Mouse (Mus musculus): ENCODE data around the gene Plxnd1.

The Plxnd1 gene

GRCm38 (mm10) chr6:115985622-115986021, 9.2 kb downstream of the Plxnd1 start:
- intact Hi-C loops (cut with DNase I): no loop called here

GRCm38 (mm10) chr6:115984580-115984979, 10.2 kb downstream of the Plxnd1 start:
- intact Hi-C loops (cut with DNase I): no loop called here

GRCm38 (mm10) chr6:115983306-115984038, 11.3 kb downstream of the Plxnd1 start:
- intact Hi-C loops (cut with DNase I): no loop called here

- intact Hi-C loops (cut with DNase I): no loop called here
Measured at GRCm38 (mm10) chr6:115982889-115983288, 11.9 kb downstream of the Plxnd1 start.

GRCm38 (mm10) chr6:115978596-115978995, 16.2 kb downstream of the Plxnd1 start:
- intact Hi-C loops (cut with DNase I): no loop called here

- intact Hi-C loops (cut with DNase I): no loop called here
Measured at GRCm38 (mm10) chr6:115977810-115978209, 17.0 kb downstream of the Plxnd1 start.

GRCm38 (mm10) chr6:115975606-115976005, 19.2 kb downstream of the Plxnd1 start:
- intact Hi-C loops (cut with DNase I): no loop called here

GRCm38 (mm10) chr6:115973881-115974662, 20.7 kb downstream of the Plxnd1 start:
- intact Hi-C loops (cut with DNase I): no loop called here

- intact Hi-C loops (cut with DNase I): no loop called here
Measured at GRCm38 (mm10) chr6:115973139-115973875, 21.5 kb downstream of the Plxnd1 start.

- intact Hi-C loops (cut with DNase I): no loop called here
Measured at GRCm38 (mm10) chr6:115972083-115972764, 22.6 kb downstream of the Plxnd1 start.

- intact Hi-C loops (cut with DNase I): no loop called here
Measured at GRCm38 (mm10) chr6:115971273-115972060, 23.3 kb downstream of the Plxnd1 start.

GRCm38 (mm10) chr6:115969952-115970351, 24.9 kb downstream of the Plxnd1 start:
- intact Hi-C loops (cut with DNase I): no loop called here

GRCm38 (mm10) chr6:115969103-115969502, 25.7 kb downstream of the Plxnd1 start:
- intact Hi-C loops (cut with DNase I): no loop called here

- intact Hi-C loops (cut with DNase I): no loop called here
Measured at GRCm38 (mm10) chr6:115968700-115969099, 26.1 kb downstream of the Plxnd1 start.

GRCm38 (mm10) chr6:115968086-115968485, 26.7 kb downstream of the Plxnd1 start:
- intact Hi-C loops (cut with DNase I): no loop called here

GRCm38 (mm10) chr6:115967291-115967880, 27.4 kb downstream of the Plxnd1 start:
- intact Hi-C loops (cut with DNase I): no loop called here

GRCm38 (mm10) chr6:115966227-115966966, 28.4 kb downstream of the Plxnd1 start:
- intact Hi-C loops (cut with DNase I): no loop called here

- intact Hi-C loops (cut with DNase I): no loop called here
Measured at GRCm38 (mm10) chr6:115963656-115964055, 31.1 kb downstream of the Plxnd1 start.

GRCm38 (mm10) chr6:115962439-115963085, 32.2 kb downstream of the Plxnd1 start:
- intact Hi-C loops (cut with DNase I): no loop called here
